Mouse (Mus musculus) testis, adult 2 months (tissue): Measurements from ENCODE around the gene Slc44a3. TPM values are rescaled to one million over a fixed set of nuclear protein-coding genes. Genes with fewer than 3 reads are reported as not detected.

Source experiments
- H3K27ac ChIP-seq: fragments of 200-500 bp; 2 replicates; pipeline ENCODE4 v1.5.1; 2012; ENCODE audit warnings: low read depth, low read length; ENCODE audit not compliant: control insufficient read depth, insufficient read depth
- H3K27me3 ChIP-seq: fragments of 200-500 bp; 2 replicates; pipeline ENCODE4 v1.6.1; 2012; ENCODE audit warnings: mild to moderate bottlenecking, low read length, moderate library complexity; ENCODE audit not compliant: control insufficient read depth, insufficient read depth
- H3K36me3 ChIP-seq: fragments of 200-500 bp; 2 replicates; pipeline ENCODE4 v1.6.1; 2012; ENCODE audit warnings: mild to moderate bottlenecking, low read length; ENCODE audit not compliant: control insufficient read depth, insufficient read depth
- H3K4me1 ChIP-seq: fragments of 200-500 bp; 2 replicates; pipeline ENCODE4 v1.6.1; 2012; ENCODE audit warnings: low read length; ENCODE audit not compliant: control insufficient read depth, insufficient read depth
- H3K4me3 ChIP-seq: fragments of 200-500 bp; 2 replicates; pipeline ENCODE4 v1.5.1; 2012; ENCODE audit warnings: low read depth, mild to moderate bottlenecking, low read length, moderate library complexity, mixed read lengths; ENCODE audit not compliant: control insufficient read depth
- CTCF ChIP-seq: fragments of 200-500 bp; IDR thresholded peaks from 2 replicates; pipeline ENCODE4 v1.5.1; 2012; ENCODE audit warnings: low read depth, mild to moderate bottlenecking, inconsistent platforms, low read length, moderate library complexity; ENCODE audit not compliant: control insufficient read depth, insufficient read depth, insufficient replicate concordance
- POLR2A ChIP-seq: fragments of 200-500 bp; IDR thresholded peaks from 2 replicates; pipeline ENCODE4 v1.6.1; 2012; ENCODE audit warnings: low read depth, mild to moderate bottlenecking, inconsistent platforms, low read length, moderate library complexity; ENCODE audit not compliant: control insufficient read depth
- polyA plus RNA-seq: library from polyadenylated mRNA; depleted of rRNA; stranded (reverse); fragments of >200 nt; gene quantifications from 2 replicates; pipeline ENCODE4 v1.2.3, GENCODE M21; 2012

Gene Slc44a3
- polyA plus RNA-seq, 1 experiment: 1.4 TPM

GRCm38 (mm10) chr3:121574386-121574785, 42.2 kb upstream of the Slc44a3 start:
- no peak overlapping the region for H3K4me3 ChIP-seq
- H3K27ac ChIP-seq: no peak overlapping the region
- H3K27me3 ChIP-seq: no peaks in the 10 kb centered on the region
- no peaks in the 10 kb centered on the region; the same call in 1 of the 2 replicates for H3K4me1 ChIP-seq
- TF ChIP-seq CTCF (no peak), POLR2A (no peak)
- H3K36me3 ChIP-seq: no peaks in the 10 kb centered on the region

- Histone ChIP-seq H3K4me3 (no peak overlapping the region), H3K4me1 (no peaks in the 10 kb centered on the region; the same call in 1 of the 2 replicates), H3K36me3 (no peaks in the 10 kb centered on the region), H3K27ac (no peak overlapping the region), H3K27me3 (no peaks in the 10 kb centered on the region)
- TF ChIP-seq CTCF: no peak
- no peak for TF ChIP-seq POLR2A
Measured at GRCm38 (mm10) chr3:121573858-121574257, 41.7 kb upstream of the Slc44a3 start.

GRCm38 (mm10) chr3:121571491-121571890, 39.3 kb upstream of the Slc44a3 start:
- no peaks in the 10 kb centered on the region for H3K4me1 ChIP-seq
- TF ChIP-seq CTCF (no peak), POLR2A (no peak)

GRCm38 (mm10) chr3:121570623-121571022, 38.4 kb upstream of the Slc44a3 start:
- H3K4me3 ChIP-seq: no peak overlapping the region
- no peak overlapping the region for H3K27ac ChIP-seq
- H3K4me1 ChIP-seq: no peaks in the 10 kb centered on the region
- H3K27me3 ChIP-seq: no peaks in the 10 kb centered on the region
- TF ChIP-seq POLR2A (no peak), CTCF (no peak)
- no peaks in the 10 kb centered on the region for H3K36me3 ChIP-seq

More at GRCm38 (mm10) chr3:121571491-121571890, 39.3 kb upstream of the Slc44a3 start:
- no peaks in the 10 kb centered on the region for H3K27me3 ChIP-seq
- no peak overlapping the region for H3K4me3 ChIP-seq
- H3K36me3 ChIP-seq: no peaks in the 10 kb centered on the region
- no peak overlapping the region for H3K27ac ChIP-seq

GRCm38 (mm10) chr3:121569767-121570166, 37.6 kb upstream of the Slc44a3 start:
- Histone ChIP-seq H3K36me3 (no peaks in the 10 kb centered on the region), H3K4me3 (no peak overlapping the region), H3K4me1 (no peaks in the 10 kb centered on the region), H3K27me3 (no peaks in the 10 kb centered on the region), H3K27ac (no peak overlapping the region)
- no peak for TF ChIP-seq POLR2A
- no peak for TF ChIP-seq CTCF

GRCm38 (mm10) chr3:121569004-121569403, 36.8 kb upstream of the Slc44a3 start:
- TF ChIP-seq CTCF (no peak), POLR2A (no peak)
- Histone ChIP-seq H3K4me1 (no peaks in the 10 kb centered on the region), H3K27ac (no peak overlapping the region), H3K27me3 (no peaks in the 10 kb centered on the region), H3K4me3 (no peak overlapping the region), H3K36me3 (no peaks in the 10 kb centered on the region)

GRCm38 (mm10) chr3:121567904-121568303, 35.7 kb upstream of the Slc44a3 start:
- no peaks in the 10 kb centered on the region for H3K27me3 ChIP-seq
- TF ChIP-seq POLR2A (no peak), CTCF (no peak)
- no peak overlapping the region for H3K4me3 ChIP-seq
- no peaks in the 10 kb centered on the region for H3K36me3 ChIP-seq
- H3K4me1 ChIP-seq: no peaks in the 10 kb centered on the region
- H3K27ac ChIP-seq: no peak overlapping the region
